Mouse (Mus musculus) intestine, embryonic 14.5 days (tissue): ENCODE measurements around the gene Gm48551. TPM values are rescaled to one million over a fixed set of nuclear protein-coding genes. Genes with fewer than 3 reads are reported as not detected.
A peak's percentile ranks its signal among the peaks of the same experiment; 100 is the strongest.

ENCODE experiments used
- ATAC-seq: fragments of 200-750 bp; cut with Nextera tagmentation; replicated peaks from 2 replicates; pipeline ENCODE4 v1.8.0; 2017; ENCODE audit warnings: low read depth, moderate number of reproducible peaks, moderate TSS enrichment, moderate library complexity; ENCODE audit not compliant: low FRiP score, low TSS enrichment
- DNase-seq: peaks from one replicate; pipeline ENCODE4 v3.0.0-alpha.2; 2018; ENCODE audit warnings: low spot score
- H3K27ac ChIP-seq: fragments of 300-500 bp; sonication (generic); 2 replicates; pipeline ENCODE4 v1.5.1; 2014; ENCODE audit warnings: low read depth, mild to moderate bottlenecking, control low read depth
- H3K27me3 ChIP-seq: fragments of 300-500 bp; sonication (generic); replicated peaks from 2 replicates; pipeline ENCODE4 v1.6.1; 2014; ENCODE audit warnings: low read length, control low read depth; ENCODE audit not compliant: control insufficient read depth, insufficient read depth
- H3K36me3 ChIP-seq: fragments of 300-500 bp; sonication (generic); 2 replicates; pipeline ENCODE4 v1.6.1; 2014; ENCODE audit warnings: low read length, control low read depth; ENCODE audit not compliant: control insufficient read depth, insufficient read depth
- H3K4me1 ChIP-seq: fragments of 300-500 bp; sonication (generic); replicated peaks from 2 replicates; pipeline ENCODE4 v1.6.1; 2014; ENCODE audit warnings: low read length, control low read depth, mixed read lengths; ENCODE audit not compliant: control insufficient read depth, insufficient read depth
- H3K4me2 ChIP-seq: fragments of 300-500 bp; sonication (generic); 2 replicates; pipeline ENCODE4 v1.6.1; 2014; ENCODE audit warnings: low read length
- H3K4me3 ChIP-seq: fragments of 300-500 bp; sonication (generic); 2 replicates; pipeline ENCODE4 v1.5.1; 2014; ENCODE audit warnings: low read depth, low read length, control low read depth, mixed read lengths
- H3K9ac ChIP-seq: fragments of 300-500 bp; sonication (generic); 2 replicates; pipeline ENCODE4 v1.6.1; 2014; ENCODE audit warnings: mild to moderate bottlenecking, low read length
- H3K9me3 ChIP-seq: fragments of 300-500 bp; sonication (generic); 2 replicates; pipeline ENCODE4 v1.6.1; 2016; ENCODE audit warnings: low read length, control low read depth; ENCODE audit not compliant: control insufficient read depth
- WGBS: fragments of 180-500 bp; shearing (Covaris S2); extraction: QIAGEN DNeasy Blood & Tissue Kit; methylation state at CpG from one replicate; pipeline ENCODE4 v1.1.7; 2014; 5-methylcytosine and 5-hydroxymethylcytosine counted together
- polyA plus RNA-seq: library from polyadenylated mRNA; unstranded; fragments of >200 nt; fragmentation: Nextera tagmentation; extraction: Ambion mirVana; gene quantifications from 2 replicates; pipeline ENCODE4 v1.2.1, GENCODE M21; 2014

The Gm48551 gene
- polyA plus RNA-seq, 1 experiment from 2014 or later = 4.2 TPM

DNA sequence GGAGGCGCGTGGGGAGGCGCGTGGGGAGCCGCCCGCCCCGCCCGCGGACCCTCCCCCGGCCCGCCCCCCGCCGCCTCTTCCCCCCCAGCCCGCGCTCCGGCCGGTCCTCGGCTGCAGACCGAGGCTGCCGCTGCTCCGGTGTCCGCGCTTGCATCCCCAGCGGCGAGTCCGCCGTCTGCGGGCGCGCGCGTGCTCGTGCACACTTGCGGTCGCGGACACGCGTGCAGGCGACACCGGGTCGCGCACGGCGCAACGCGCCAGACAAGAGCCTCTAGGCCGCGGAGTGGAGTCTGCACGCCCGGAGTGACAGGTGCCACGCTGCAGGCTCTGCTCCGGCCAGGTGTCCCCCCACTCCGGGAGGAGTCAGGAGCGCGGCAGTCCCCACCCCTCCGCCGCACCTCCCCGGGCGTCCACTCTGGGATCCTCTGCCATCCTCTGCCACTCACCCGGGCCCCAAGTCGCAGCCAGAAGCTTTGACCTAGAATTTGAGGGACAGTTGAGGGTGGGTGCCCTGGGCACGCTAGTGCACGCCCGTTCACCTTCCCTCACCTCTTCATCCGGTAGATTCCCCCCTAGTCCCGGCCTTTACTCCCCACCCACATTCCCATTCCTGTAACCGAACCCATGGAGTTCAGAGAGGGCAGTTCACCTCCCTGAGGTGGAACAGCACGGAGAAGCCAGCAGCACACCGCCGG is 46.7 kb downstream of the Gm48551 start:
- H3K4me2 ChIP-seq = peak overlapping the region; percentile 88
- 0 out of 2 replicates have a peak, but pooled peaks cover 3% of the 10 kb centered on the region for H3K27me3 ChIP-seq
- DNase-seq = peak; percentile 72
- H3K9me3 ChIP-seq = no peaks in the 10 kb centered on the region
- H3K4me3 ChIP-seq = peak overlapping the region; percentile 69
- 2% methylated on average over 52 of the region's 70 CpGs for WGBS
- peak overlapping the region; percentile 79 for H3K9ac ChIP-seq
- peaks cover 3% of the 10 kb centered on the region; the same call in 1 of the 2 replicates for H3K4me1 ChIP-seq
- peak overlapping the region; percentile 82 for H3K27ac ChIP-seq
- ATAC-seq = no peak; the same call in 1 of the 2 replicates
- H3K36me3 ChIP-seq = no peaks in the 10 kb centered on the region

DNA sequence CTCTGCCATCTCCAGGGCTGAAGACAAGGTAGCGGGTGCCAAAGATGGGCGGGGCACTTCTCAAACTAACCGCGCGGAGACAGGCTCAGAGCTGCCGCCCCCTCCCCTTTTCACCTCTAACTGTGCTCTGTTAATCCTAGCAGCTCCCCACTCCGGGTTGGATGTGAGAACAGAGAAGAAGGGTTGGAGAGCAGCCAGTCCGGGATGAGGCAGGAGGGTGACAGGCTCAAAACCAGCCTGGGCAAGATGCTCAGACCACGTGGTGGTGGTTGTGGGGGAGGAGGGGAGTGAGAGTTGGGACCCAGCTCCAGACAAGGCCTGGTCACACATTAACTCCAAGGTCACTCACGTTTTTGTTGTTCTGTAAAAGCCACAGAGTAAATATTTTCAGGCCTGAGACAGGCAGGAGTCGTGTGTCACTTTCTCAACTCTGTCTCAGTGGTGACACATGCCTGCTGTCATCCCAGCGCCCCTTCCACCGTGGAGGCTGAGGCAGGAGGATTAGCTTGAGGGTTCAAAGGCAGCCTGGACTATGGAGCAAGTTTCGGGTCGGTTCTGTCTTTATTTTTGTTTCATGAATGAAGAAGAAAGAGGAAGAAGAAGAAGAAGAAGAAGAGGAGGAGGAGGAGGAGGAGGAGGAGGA is 47.4 kb downstream of the Gm48551 start:
- no peak for ATAC-seq
- WGBS = 18% methylated on average over 15 of the region's 15 CpGs
- H3K27ac ChIP-seq = peak overlapping the region; percentile 82; the same call in 1 of the 2 replicates

DNA sequence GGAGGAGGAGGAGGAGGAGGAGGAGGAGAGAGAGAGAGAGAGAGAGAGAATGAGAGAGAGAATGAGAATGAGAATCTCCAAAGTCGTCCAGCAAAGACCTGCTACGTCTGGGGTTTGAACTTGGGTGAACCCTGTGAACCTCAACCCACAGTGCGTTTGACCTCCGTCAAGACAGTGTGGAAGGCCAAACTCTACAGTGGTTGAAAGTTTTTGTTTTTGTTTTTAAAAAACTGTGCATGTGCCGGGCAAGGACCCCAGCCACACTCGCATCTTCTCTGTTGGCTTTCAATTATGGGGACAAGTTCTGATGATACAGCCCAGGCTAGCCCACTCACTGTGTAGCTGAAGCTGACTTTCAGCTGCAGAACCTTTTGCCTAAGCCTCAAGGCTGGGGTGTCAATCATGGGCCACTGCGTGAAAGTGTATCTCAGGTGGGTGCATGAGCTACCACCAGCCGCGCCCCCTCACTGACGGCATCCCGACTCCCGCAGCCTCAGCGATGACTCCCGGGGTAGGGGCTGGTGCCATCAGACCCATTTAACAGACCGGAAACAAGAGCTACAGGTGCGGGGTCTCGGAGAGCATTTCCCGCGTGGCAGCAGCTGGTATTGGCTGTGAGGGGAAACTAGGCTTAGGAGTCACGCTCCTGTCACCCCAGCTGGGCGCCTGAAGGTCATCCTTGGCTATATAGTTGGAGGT is 48.1 kb downstream of the Gm48551 start:
- peak overlapping the region; percentile 52 for H3K4me2 ChIP-seq
- H3K27me3 ChIP-seq = 0 out of 2 replicates have a peak, but pooled peaks cover 3% of the 10 kb centered on the region
- peak overlapping the region; percentile 13; the same call in 1 of the 2 replicates for H3K4me3 ChIP-seq
- H3K9ac ChIP-seq = no peak overlapping the region
- H3K4me1 ChIP-seq = peaks cover 3% of the 10 kb centered on the region; the same call in 1 of the 2 replicates
- DNase-seq (peak; percentile 53), ATAC-seq (peak; percentile 1; the same call in 1 of the 2 replicates)
- 61% methylated on average over 21 of the region's 21 CpGs for WGBS
- no peak overlapping the region for H3K27ac ChIP-seq
- no peaks in the 10 kb centered on the region for H3K36me3 ChIP-seq
- no peaks in the 10 kb centered on the region for H3K9me3 ChIP-seq

More for the DNA sequence above, 47.4 kb downstream of the Gm48551 start:
- Histone ChIP-seq H3K36me3 (no peaks in the 10 kb centered on the region), H3K27me3 (0 out of 2 replicates have a peak, but pooled peaks cover 3% of the 10 kb centered on the region), H3K9me3 (no peaks in the 10 kb centered on the region), H3K4me1 (peaks cover 3% of the 10 kb centered on the region; the same call in 1 of the 2 replicates), H3K4me3 (peak overlapping the region; percentile 69; the same call in 1 of the 2 replicates), H3K4me2 (peak overlapping the region; percentile 88), H3K9ac (no peak overlapping the region)
- peak; percentile 69 for DNase-seq

DNA sequence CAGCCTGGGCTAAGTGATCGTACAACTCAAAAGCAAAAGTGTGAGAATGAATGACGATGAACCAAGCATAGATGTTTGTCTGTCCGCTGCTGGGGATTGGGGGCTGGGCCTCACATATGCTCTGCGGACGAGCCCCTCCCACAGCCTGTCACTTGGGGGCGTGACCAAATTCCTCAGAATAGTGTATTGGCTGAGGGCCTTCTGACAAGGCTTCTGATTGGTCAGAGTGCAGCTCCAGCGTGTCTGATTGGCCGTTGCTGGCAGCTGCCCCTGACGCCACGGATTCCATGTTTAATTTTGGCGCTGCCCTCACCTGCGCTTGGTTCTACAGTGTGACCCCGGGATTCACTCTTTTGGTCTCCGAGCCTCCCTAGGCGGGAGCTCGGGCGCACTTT is 48.6 kb downstream of the Gm48551 start:
- Histone ChIP-seq H3K9ac (no peak overlapping the region), H3K27me3 (0 out of 2 replicates have a peak, but pooled peaks cover 5% of the 10 kb centered on the region), H3K36me3 (no peaks in the 10 kb centered on the region), H3K4me2 (peak overlapping the region; percentile 52), H3K4me1 (peaks cover 3% of the 10 kb centered on the region; the same call in 1 of the 2 replicates), H3K9me3 (no peaks in the 10 kb centered on the region), H3K27ac (no peak overlapping the region), H3K4me3 (peak overlapping the region; percentile 20; the same call in 1 of the 2 replicates)
- ATAC-seq (peak; percentile 83), DNase-seq (peak; percentile 88)
- WGBS = 4% methylated on average over 17 of the region's 17 CpGs

DNA sequence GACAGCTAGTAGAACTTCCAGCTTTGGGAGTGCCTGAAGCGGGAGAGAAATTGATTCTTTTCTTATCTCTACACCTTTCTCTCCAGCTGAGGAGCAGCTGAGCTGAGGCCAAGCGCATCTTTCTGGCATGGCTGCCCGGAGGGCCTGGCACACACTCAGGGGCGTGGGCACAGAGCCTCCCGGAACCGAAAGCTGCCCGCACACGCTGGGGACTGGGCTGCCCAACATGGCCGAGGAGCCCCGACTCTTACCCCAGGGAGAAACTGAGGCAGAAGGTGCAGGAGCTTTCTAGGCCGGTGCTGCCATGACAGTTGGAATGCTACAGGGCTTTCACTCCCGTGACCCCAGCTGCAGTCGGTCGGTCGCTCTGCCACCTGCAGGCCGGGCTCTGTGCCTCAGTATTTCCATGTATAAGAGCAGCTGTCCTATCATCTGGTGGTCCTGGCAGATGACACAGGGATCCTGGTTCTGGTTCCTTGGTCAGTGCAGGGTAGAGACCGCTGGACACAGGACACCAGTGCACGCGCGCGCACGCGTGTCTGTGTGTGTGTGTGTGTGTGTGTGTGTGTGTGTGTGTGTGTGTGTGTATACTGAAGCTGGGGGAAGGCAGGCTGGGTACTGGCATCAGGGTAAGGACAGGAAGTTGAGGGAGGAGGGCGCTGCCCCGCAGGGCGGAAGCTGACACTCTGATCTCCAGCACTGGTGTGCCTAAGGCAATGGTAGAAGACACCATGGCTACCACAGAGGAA is 49.4 kb downstream of the Gm48551 start:
- Histone ChIP-seq H3K4me3 (no peak overlapping the region), H3K27me3 (0 out of 2 replicates have a peak, but pooled peaks cover 3% of the 10 kb centered on the region), H3K4me1 (peaks cover 3% of the 10 kb centered on the region; the same call in 1 of the 2 replicates), H3K27ac (no peak overlapping the region), H3K9me3 (no peaks in the 10 kb centered on the region), H3K4me2 (peak overlapping the region; percentile 52; the same call in 1 of the 2 replicates), H3K36me3 (no peaks in the 10 kb centered on the region), H3K9ac (no peak overlapping the region)
- WGBS = 72% methylated on average over 26 of the region's 26 CpGs
- peak; percentile 51 for DNase-seq
- ATAC-seq = no peak

DNA sequence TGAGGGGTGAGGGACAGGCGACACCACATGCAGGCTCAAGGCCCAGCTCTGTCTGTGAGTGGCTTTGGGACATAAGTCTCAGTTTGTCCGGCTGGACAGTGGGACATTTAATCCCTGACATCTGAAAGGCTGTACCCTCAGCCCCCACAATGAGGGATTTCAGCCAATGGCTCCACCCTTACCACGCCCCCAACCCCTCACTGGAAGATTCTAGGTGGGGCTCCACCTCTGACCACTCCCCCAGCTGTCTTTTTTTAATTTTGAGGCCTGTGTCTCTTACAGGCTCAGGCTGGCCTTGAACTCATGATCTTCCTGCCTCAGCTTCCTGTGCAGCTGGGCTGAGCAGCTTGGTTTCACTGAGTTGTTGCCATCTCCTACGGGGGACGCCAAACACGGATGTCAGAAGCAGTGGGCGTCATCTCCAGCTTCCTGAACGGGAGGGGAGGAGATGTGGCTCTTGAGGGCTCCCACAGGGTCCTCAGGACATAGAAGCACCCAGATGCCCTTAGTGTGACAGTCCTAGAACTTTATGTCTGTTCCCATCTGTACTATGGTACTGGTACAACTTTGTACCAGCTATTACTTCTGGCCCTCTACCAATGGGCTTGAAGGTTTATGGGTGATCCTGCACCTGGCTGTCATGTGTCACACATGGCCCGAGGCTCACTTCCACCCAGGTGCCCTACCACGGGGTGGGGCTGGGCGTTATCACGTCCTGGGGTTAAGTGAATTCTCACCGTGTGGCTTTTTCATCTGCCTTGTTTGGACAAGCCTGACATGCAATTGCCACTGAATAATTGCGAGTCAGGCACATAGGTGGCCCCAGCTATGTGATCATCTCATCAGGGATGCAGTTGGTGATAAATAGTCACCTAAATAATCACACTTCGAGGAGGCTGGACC is 50.3 kb downstream of the Gm48551 start:
- H3K27me3 ChIP-seq = 0 out of 2 replicates have a peak, but pooled peaks cover 3% of the 10 kb centered on the region
- no peak overlapping the region for H3K9ac ChIP-seq
- no peaks in the 10 kb centered on the region for H3K36me3 ChIP-seq
- ATAC-seq (no peak), DNase-seq (peak; percentile 48)
- WGBS = 55% methylated on average over 15 of the region's 15 CpGs
- no peak overlapping the region for H3K4me2 ChIP-seq
- peaks cover 3% of the 10 kb centered on the region; the same call in 1 of the 2 replicates for H3K4me1 ChIP-seq
- H3K4me3 ChIP-seq = no peak overlapping the region
- no peaks in the 10 kb centered on the region for H3K9me3 ChIP-seq
- no peak overlapping the region for H3K27ac ChIP-seq

DNA sequence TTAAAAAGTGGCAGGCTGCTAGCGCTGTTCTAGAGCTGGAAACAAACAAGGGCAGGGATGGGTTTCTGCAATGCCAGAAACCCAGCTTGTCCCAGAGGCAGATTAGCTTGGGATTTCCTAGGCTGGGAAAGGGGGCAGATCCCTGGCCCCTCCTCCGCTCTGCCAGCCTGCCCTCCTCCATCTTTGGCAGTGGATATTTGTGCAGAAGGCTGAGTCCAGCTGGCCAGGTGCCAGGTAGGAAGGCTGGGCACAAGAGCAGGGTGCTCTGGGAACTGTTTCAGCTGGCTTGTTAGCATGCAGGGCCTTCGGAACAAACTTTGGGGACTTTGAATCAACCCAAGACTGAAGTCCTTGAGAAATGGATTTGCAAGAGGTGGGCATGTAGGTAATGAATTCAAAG is 51.2 kb downstream of the Gm48551 start:
- H3K9ac ChIP-seq = no peak overlapping the region
- peaks cover 3% of the 10 kb centered on the region; the same call in 1 of the 2 replicates for H3K4me1 ChIP-seq
- no peaks in the 10 kb centered on the region for H3K36me3 ChIP-seq
- no peak overlapping the region for H3K27ac ChIP-seq
- DNase-seq (no peak), ATAC-seq (no peak)
- 69% methylated on average over 3 of the region's 3 CpGs for WGBS
- 0 out of 2 replicates have a peak, but pooled peaks cover 3% of the 10 kb centered on the region for H3K27me3 ChIP-seq
- H3K4me2 ChIP-seq = no peak overlapping the region
- H3K4me3 ChIP-seq = no peak overlapping the region
- no peaks in the 10 kb centered on the region for H3K9me3 ChIP-seq
